Mouse (Mus musculus) megakaryocyte, embryonic 14.5 days (primary cell): ENCODE data around the gene Gm7138.
"Not testable (repeated sequence)": the region's sequence is repeated elsewhere in the genome, so short reads cannot be mapped to it uniquely, and the experiment has no call there.

ENCODE experiments used
- FLI1 ChIP-seq: IDR thresholded peaks from 2 replicates; pipeline ENCODE4 v1.6.1; 2012; ENCODE audit warnings: low read length, inconsistent platforms, mixed read lengths
- GATA1 ChIP-seq: IDR thresholded peaks from 3 replicates; pipeline ENCODE4 v1.6.1; 2012; ENCODE audit warnings: mixed read lengths, low read length, inconsistent platforms, borderline replicate concordance

DNA sequence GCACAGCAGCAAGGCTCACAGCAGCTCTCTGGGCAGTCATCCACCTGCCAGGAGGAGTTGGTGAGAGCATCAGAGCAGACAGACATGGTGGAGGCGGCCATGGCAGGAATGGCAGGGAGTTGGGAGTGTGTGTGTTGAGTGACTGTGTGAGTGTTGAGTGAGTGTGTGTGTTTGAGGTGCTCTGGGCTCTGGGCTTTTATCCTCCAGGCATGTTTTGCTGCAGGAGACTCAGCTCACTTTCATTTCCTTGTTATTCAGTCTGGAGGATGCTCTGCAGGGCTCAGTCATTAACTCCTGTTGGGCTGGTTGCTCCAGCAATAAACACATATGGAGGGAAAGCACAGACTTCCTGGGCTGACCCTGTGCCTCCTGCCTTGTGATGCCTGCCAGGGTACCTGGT is at the start of gene Gm7138:
- not testable (repeated sequence) for TF ChIP-seq GATA1, FLI1
